Mouse (Mus musculus): ENCODE results near the gene Prdm16. TPM values are rescaled to one million over a fixed set of nuclear protein-coding genes. Genes with fewer than 3 reads are reported as not detected.

Prdm16 gene
- polyA plus RNA-seq, 1 experiment, result 7.3 TPM

- DNase-seq (ENCODE audit: low read depth), result no peak
These were observed 363.7 kb downstream of the Prdm16 start for GRCm38 (mm10) chr4:154273000-154273399.

- no peak for DNase-seq (ENCODE audit: low read depth)
These were observed 367.2 kb downstream of the Prdm16 start for GRCm38 (mm10) chr4:154269520-154269919.

GRCm38 (mm10) chr4:154267511-154267910 is 369.2 kb downstream of the Prdm16 start:
- no peak for DNase-seq (ENCODE audit: low read depth)

Other genes starting within 250 kb of the Prdm16 start
- 1.6 and 2.4 TPM in 2 replicates for gene Actrt2, start 31.0 kb upstream of the Prdm16 start, polyA plus RNA-seq (2012; rRNA removed)
- gene Ttc34, start 200.6 kb upstream of the Prdm16 start, polyA plus RNA-seq (2012; rRNA removed), result 0.92 and 1.3 TPM in 2 replicates
- gene Mmel1, start 232.7 kb upstream of the Prdm16 start, polyA plus RNA-seq (2012; rRNA removed), result 0.32 and 0.56 TPM in 2 replicates

Measured in gonadal fat pad, adult 2 months (tissue).